Mouse (Mus musculus): ENCODE data around the gene Atad5.
A peak's percentile ranks its signal among the peaks of the same experiment; 100 is the strongest.
"Not testable (repeated sequence)": the region's sequence is repeated elsewhere in the genome, so short reads cannot be mapped to it uniquely, and the experiment has no call there.

Gene Atad5

GRCm38 (mm10) chr11:80148974-80149373 is 59.8 kb downstream of the Atad5 start:
- DNase-seq (ENCODE audit: low spot score in 2 of 2): not testable (repeated sequence)

GRCm38 (mm10) chr11:80149412-80150023 is 60.3 kb downstream of the Atad5 start:
- no peak for DNase-seq (ENCODE audit: low spot score in 2 of 2)

GRCm38 (mm10) chr11:80150566-80150965 is 61.4 kb downstream of the Atad5 start:
- no peak for DNase-seq (ENCODE audit: low spot score in 2 of 2)

- no peak for DNase-seq (ENCODE audit: low spot score in 2 of 2)
Observed at GRCm38 (mm10) chr11:80151541-80151940, 62.3 kb downstream of the Atad5 start.

GRCm38 (mm10) chr11:80152376-80152775 is 63.2 kb downstream of the Atad5 start:
- DNase-seq (ENCODE audit: low spot score in 2 of 2): no peak

- peak; percentile 48 to 57 for DNase-seq (ENCODE audit: low spot score in 2 of 2)
Observed at GRCm38 (mm10) chr11:80153857-80154495, 64.8 kb downstream of the Atad5 start, which contains the start of gene Adap2. Adap2 (plus strand) TSS chr11:80154105.

GRCm38 (mm10) chr11:80154501-80154900 is 65.3 kb downstream of the Atad5 start:
- DNase-seq (ENCODE audit: low spot score in 2 of 2): no peak

- DNase-seq (ENCODE audit: low spot score in 2 of 2): no peak
Observed at GRCm38 (mm10) chr11:80155541-80155940, 66.3 kb downstream of the Atad5 start.

- no peak for DNase-seq (ENCODE audit: low spot score in 2 of 2)
Observed at GRCm38 (mm10) chr11:80155961-80156360, 66.8 kb downstream of the Atad5 start.

- DNase-seq (ENCODE audit: low spot score in 2 of 2): no peak
Observed at GRCm38 (mm10) chr11:80156841-80157240, 67.6 kb downstream of the Atad5 start.

- DNase-seq (ENCODE audit: low spot score in 2 of 2): no peak
Observed at GRCm38 (mm10) chr11:80159018-80159417, 69.8 kb downstream of the Atad5 start.

GRCm38 (mm10) chr11:80161041-80161440 is 71.8 kb downstream of the Atad5 start:
- no peak for DNase-seq (ENCODE audit: low spot score in 2 of 2)

GRCm38 (mm10) chr11:80163362-80164116 is 74.3 kb downstream of the Atad5 start:
- DNase-seq (ENCODE audit: low spot score in 2 of 2): no peak

GRCm38 (mm10) chr11:80164224-80164623 is 75.0 kb downstream of the Atad5 start:
- no peak for DNase-seq (ENCODE audit: low spot score in 2 of 2)

GRCm38 (mm10) chr11:80168121-80168520 is 78.9 kb downstream of the Atad5 start:
- no peak for DNase-seq (ENCODE audit: low spot score in 2 of 2)

- DNase-seq (ENCODE audit: low spot score in 2 of 2): no peak
Observed at GRCm38 (mm10) chr11:80168611-80169249, 79.5 kb downstream of the Atad5 start.

- DNase-seq (ENCODE audit: low spot score in 2 of 2): no peak
Observed at GRCm38 (mm10) chr11:80169629-80170028, 80.4 kb downstream of the Atad5 start.

- no peak for DNase-seq (ENCODE audit: low spot score in 2 of 2)
Observed at GRCm38 (mm10) chr11:80170351-80170750, 81.2 kb downstream of the Atad5 start.

GRCm38 (mm10) chr11:80171884-80172283 is 82.7 kb downstream of the Atad5 start:
- DNase-seq (ENCODE audit: low spot score in 2 of 2): no peak

GRCm38 (mm10) chr11:80173963-80174670 is 84.9 kb downstream of the Atad5 start:
- no peak for DNase-seq (ENCODE audit: low spot score in 2 of 2)
